ENCODE assay signal across 15 mouse cellular contexts in genomic region chr7:89339808-89340207, GRCm38 (mm10).
"Had no signal": no experiment of that assay in that cellular context is flagged by ENCODE, and none has a peak within 500 bp of the region (broad histone marks: within the 10 kb centered on the region; RNA-seq: fewer than 3 reads in every experiment).

No protein-coding gene starts in this region.

- DNase-seq: kidney, adult 11 months; kidney, adult 8-10 months; kidney, postnatal 10 days; kidney, postnatal 36 days; lung, adult 2 months; right cerebral cortex, adult 18-20 months; right cerebral cortex, postnatal 14 days; right cerebral cortex, postnatal 4 days; thymus, adult 2 months; thymus, postnatal 14 days; thymus, postnatal 4 days had no signal

- H3K9me3 ChIP-seq: kidney, embryonic 15.5 days; limb, embryonic 10.5 days; limb, embryonic 13.5 days had no signal

- H3K27ac ChIP-seq: macrophage had no signal

- H3K27me3 ChIP-seq: kidney, embryonic 15.5 days; limb, embryonic 13.5 days had no signal

- H3K9ac ChIP-seq: limb, embryonic 13.5 days had no signal

- H3K36me3 ChIP-seq: kidney, embryonic 15.5 days; limb, embryonic 10.5 days; limb, embryonic 13.5 days had no signal
